Mouse (Mus musculus): ENCODE results near the gene Pcx. TPM values are rescaled to one million over a fixed set of nuclear protein-coding genes. Genes with fewer than 3 reads are reported as not detected.

Pcx gene
- polyA plus RNA-seq, 1 experiment = 59.7 TPM

DNA sequence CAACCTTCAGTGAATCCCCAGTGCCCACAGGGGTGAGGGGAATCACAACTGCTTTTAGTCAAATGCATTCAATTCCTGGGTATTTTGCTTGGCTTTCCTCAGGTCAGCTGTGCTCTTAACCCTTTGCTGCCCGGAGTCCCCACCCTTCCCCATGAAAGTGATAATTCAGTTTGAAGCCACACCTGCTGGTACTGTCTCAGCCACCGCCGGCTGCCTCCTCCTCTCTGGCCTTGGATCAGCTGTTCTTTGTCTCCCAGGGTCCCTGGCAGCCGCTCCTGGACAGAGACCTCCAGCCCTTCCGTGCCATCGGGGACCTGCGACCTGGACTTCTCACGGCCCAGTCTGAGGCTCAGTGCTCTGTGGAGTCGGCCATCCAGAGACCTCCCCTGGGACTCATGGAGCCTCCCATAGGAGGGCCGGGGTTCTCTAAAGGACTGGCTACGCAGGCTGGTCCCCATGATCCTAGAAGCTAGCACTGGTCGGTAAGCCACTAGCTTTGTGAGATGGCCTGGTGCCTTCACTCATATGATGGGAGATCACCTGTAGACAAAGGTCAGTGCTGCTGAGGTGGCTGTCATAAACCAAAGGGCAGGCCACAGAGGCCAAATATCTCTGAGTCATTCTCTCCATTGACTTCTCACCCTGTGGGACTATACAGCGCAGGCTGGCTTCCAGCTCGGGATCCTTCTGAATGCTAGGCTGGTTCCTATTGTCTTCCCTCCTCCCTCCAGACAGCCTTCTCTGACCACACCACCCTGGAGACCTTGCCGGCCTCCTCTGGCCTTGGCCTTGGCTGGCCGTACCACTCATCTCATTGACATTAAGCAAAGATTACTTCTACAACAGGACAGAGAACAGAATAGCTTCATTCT lies 12.0 kb upstream of the Pcx start, which contains the start of gene 2010003K11Rik:
Gene 2010003K11Rik, minus strand, starts transcription at position 522 of the 872 bp plus-strand sequence.
- Histone ChIP-seq H3K4me1 (ENCODE audit: control insufficient read depth, insufficient read depth, low read length) (peaks cover 41% of the 10 kb centered on the region), H3K27ac (ENCODE audit: insufficient read depth, low read length) (no peak within 1 kb of the TSS), H3K27me3 (ENCODE audit: control insufficient read depth, insufficient read depth, low read length) (no peaks in the 10 kb centered on the region), H3K4me3 (replicated peaks; ENCODE audit: insufficient read depth, low read depth, low read length) (no peak within 1 kb of the TSS)
- TF ChIP-seq CTCF (IDR thresholded peaks at IDR 0.05; ENCODE audit: borderline replicate concordance, insufficient read depth, low read depth, low read length) (no peak), POLR2A (IDR thresholded peaks at IDR 0.05; ENCODE audit: borderline replicate concordance, insufficient read depth, low read length) (no peak)
- WGBS = 49% methylated on average over 16 of the region's 16 CpGs
- DNase-seq = no peak

DNA sequence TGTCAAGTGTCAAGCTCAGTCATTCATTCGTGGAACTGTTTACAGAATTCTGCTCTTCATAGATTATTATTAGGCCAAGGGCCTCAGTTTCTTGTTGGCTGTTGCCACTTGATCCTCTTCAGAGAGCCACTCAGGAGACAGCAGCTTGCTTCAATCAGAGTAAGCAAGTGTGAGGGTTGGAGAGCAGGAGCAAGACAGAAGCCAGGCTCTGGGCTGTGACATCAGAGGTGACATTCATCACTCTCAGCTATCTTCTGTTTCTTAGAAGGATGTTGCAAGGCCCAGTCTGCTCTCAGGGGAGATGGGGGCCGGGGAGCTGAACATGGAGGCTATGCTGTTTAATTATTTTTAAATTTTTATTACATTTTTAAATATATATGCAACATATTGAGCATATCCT lies 7.6 kb upstream of the Pcx start:
- 72% methylated on average over 2 of the region's 2 CpGs for WGBS
- no peaks in the 10 kb centered on the region for H3K27me3 ChIP-seq (ENCODE audit: control insufficient read depth, insufficient read depth, low read length)
- H3K4me1 ChIP-seq (ENCODE audit: control insufficient read depth, insufficient read depth, low read length) = peaks cover 4% of the 10 kb centered on the region; the same call in 1 of the 2 replicates
- DNase-seq = peak in 1 of 2 experiments; percentile 3
- H3K27ac ChIP-seq (ENCODE audit: insufficient read depth, low read length) = no peak overlapping the region
- no peak for TF ChIP-seq CTCF (IDR thresholded peaks at IDR 0.05; ENCODE audit: borderline replicate concordance, insufficient read depth, low read depth, low read length)
- TF ChIP-seq POLR2A (IDR thresholded peaks at IDR 0.05; ENCODE audit: borderline replicate concordance, insufficient read depth, low read length) = no peak
- H3K4me3 ChIP-seq (replicated peaks; ENCODE audit: insufficient read depth, low read depth, low read length) = no peak overlapping the region

DNA sequence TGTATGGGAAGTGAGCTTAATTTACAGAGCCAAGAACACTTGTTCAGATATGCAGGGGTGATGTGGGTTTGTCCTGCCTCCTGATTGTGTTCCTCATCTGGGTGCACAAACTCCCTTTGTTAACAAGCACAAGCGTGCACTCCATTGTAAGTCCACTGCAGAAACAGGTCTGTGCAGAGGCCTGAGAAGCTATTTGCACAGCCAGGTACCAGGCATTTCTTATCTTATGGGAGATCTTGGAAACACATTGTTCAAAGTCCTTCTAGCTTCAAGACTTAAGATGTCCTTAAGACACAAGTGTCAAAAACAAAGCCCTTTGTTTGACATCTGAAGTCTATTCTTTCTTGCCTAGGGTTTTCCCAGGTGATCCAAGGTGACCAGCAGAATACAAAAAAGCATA lies 5.4 kb upstream of the Pcx start:
- no peak for DNase-seq
- TF ChIP-seq POLR2A (IDR thresholded peaks at IDR 0.05; ENCODE audit: borderline replicate concordance, insufficient read depth, low read length) (no peak), CTCF (IDR thresholded peaks at IDR 0.05; ENCODE audit: borderline replicate concordance, insufficient read depth, low read depth, low read length) (no peak)
- H3K27ac ChIP-seq (ENCODE audit: insufficient read depth, low read length) = no peak overlapping the region
- no peaks in the 10 kb centered on the region for H3K4me1 ChIP-seq (ENCODE audit: control insufficient read depth, insufficient read depth, low read length)
- H3K27me3 ChIP-seq (ENCODE audit: control insufficient read depth, insufficient read depth, low read length) = no peaks in the 10 kb centered on the region
- 97% methylated on average over 1 of the region's 1 CpGs for WGBS
- H3K4me3 ChIP-seq (replicated peaks; ENCODE audit: insufficient read depth, low read depth, low read length) = no peak overlapping the region

DNA sequence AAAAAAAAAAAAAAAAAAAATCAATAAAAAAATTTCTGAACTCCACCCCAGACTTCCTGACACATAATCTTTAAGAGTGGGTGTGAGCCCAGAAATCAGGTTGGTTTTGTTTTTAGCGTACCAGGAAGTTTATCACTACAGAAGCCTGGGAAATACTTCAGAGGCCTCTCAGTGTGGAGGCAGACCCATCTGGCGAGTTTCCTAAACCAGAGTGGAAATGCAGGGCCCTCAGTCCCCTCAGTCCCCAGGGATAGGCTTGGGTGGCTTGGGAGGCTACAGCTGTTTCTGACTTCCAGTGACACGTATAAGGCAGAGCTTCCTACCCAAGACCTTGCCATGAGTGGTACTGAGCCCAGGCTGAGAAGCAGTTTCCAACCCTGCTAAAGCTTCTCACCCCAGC lies 2.5 kb upstream of the Pcx start:
- no peaks in the 10 kb centered on the region for H3K27me3 ChIP-seq (ENCODE audit: control insufficient read depth, insufficient read depth, low read length)
- DNase-seq = no peak
- 58% methylated on average over 3 of the region's 3 CpGs for WGBS
- no peak for TF ChIP-seq CTCF (IDR thresholded peaks at IDR 0.05; ENCODE audit: borderline replicate concordance, insufficient read depth, low read depth, low read length)
- TF ChIP-seq POLR2A (IDR thresholded peaks at IDR 0.05; ENCODE audit: borderline replicate concordance, insufficient read depth, low read length) = no peak
- peaks cover 3% of the 10 kb centered on the region; the same call in 1 of the 2 replicates for H3K4me1 ChIP-seq (ENCODE audit: control insufficient read depth, insufficient read depth, low read length)
- no peak overlapping the region for H3K4me3 ChIP-seq (replicated peaks; ENCODE audit: insufficient read depth, low read depth, low read length)
- H3K27ac ChIP-seq (ENCODE audit: insufficient read depth, low read length) = no peak overlapping the region

DNA sequence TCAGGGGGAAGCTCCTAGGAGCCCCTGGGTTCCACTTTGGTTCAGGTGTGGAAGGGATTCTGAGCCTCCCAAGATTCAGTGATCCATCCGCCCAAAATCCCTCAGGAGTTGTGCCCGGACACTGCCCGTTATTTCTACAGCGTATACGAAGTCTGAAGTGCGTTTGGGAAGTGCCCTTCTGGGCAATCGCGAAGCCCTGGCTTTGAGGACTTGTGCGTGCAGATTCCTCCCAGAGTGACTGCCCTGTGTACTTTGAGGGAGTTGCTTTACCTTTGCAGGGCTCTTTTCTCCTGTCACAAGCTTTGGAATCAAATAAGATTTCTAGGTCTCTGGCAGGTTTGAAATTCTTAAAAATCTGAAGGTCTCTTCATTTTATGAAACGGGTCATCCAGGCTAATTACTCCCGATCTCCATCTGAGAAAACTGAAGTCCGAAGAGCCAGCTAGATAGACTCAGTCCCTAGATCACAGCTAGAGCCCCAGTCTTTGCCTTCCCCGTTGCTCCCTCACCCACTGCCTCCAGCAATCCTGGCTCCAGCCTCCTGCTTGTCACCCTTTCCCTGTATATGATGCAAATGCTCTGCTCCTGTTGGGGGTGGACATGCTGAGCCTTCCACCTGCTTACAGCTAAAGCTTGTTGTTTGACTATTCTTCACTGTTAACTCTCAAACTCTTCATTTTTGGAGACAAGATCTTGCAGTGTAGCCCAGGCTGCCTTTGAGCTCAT lies 1.0 kb downstream of the Pcx start:
- no peak overlapping the region for H3K27ac ChIP-seq (ENCODE audit: insufficient read depth, low read length)
- DNase-seq = no peak
- peak overlapping the region; percentile 68 for H3K4me3 ChIP-seq (replicated peaks; ENCODE audit: insufficient read depth, low read depth, low read length)
- H3K27me3 ChIP-seq (ENCODE audit: control insufficient read depth, insufficient read depth, low read length) = no peaks in the 10 kb centered on the region
- H3K4me1 ChIP-seq (ENCODE audit: control insufficient read depth, insufficient read depth, low read length) = peaks cover 3% of the 10 kb centered on the region; the same call in 1 of the 2 replicates
- 7% methylated on average over 13 of the region's 13 CpGs for WGBS
- no peak for TF ChIP-seq POLR2A (IDR thresholded peaks at IDR 0.05; ENCODE audit: borderline replicate concordance, insufficient read depth, low read length)
- TF ChIP-seq CTCF (IDR thresholded peaks at IDR 0.05; ENCODE audit: borderline replicate concordance, insufficient read depth, low read depth, low read length) = no peak

DNA sequence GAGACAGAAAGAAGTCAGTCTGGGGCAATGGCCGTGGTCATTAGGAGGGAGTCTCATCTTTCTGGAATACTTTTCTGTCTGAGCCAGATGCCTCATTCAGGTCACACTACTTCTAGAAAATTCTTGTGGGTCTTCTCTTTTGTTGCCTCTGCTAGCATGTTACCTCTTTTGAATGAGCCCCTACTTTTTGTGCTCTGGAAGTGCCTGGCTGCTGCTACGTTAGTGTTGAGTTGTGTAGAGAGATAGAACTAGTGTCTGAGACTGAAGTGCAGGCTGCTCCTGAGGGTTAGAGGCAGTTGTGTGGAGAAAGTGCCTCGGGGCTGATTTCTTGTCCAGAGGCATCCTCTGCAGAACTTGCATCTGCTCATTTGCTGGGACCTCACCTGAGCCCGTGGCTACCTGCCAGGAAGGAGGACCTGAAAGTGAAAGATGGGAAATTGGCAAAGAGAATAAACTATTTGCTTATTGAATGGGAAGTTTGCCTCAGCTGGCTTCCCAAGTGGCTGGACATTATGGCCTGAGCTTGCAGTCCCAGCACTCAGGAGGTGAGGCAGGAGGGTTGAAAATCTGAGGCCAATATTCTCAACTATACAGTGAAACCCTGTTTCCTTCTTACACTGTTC lies 3.1 kb downstream of the Pcx start:
- Histone ChIP-seq H3K27me3 (ENCODE audit: control insufficient read depth, insufficient read depth, low read length) (no peaks in the 10 kb centered on the region), H3K4me1 (ENCODE audit: control insufficient read depth, insufficient read depth, low read length) (peaks cover 3% of the 10 kb centered on the region; the same call in 1 of the 2 replicates), H3K4me3 (replicated peaks; ENCODE audit: insufficient read depth, low read depth, low read length) (no peak overlapping the region), H3K27ac (ENCODE audit: insufficient read depth, low read length) (no peak overlapping the region)
- no peak for DNase-seq
- TF ChIP-seq CTCF (IDR thresholded peaks at IDR 0.05; ENCODE audit: borderline replicate concordance, insufficient read depth, low read depth, low read length) = no peak
- TF ChIP-seq POLR2A (IDR thresholded peaks at IDR 0.05; ENCODE audit: borderline replicate concordance, insufficient read depth, low read length) = no peak
- WGBS = 70% methylated on average over 4 of the region's 4 CpGs

DNA sequence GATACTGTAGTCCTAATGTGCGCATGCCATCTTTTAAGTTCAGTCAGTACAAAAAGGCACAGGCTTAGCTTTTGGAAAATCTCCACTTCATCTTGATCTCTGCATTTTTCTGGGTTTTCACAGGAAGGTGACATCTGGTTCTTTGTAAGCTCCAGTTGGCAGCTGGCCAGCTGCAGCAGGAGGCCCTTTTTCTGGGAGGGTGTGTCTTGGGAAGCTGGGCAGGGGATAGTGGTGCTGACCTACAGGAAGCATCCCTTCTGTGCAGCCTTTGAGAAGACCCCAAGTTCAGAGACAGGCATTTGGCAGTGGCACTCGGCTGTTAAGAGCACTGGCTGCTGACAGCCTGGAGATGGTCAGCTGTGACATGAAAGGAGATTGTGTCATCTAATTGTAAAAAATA lies 5.5 kb downstream of the Pcx start:
- peak; percentile 27 to 28 for DNase-seq
- Histone ChIP-seq H3K4me3 (replicated peaks; ENCODE audit: insufficient read depth, low read depth, low read length) (no peak overlapping the region), H3K27ac (ENCODE audit: insufficient read depth, low read length) (no peak overlapping the region), H3K4me1 (ENCODE audit: control insufficient read depth, insufficient read depth, low read length) (peaks cover 3% of the 10 kb centered on the region; the same call in 1 of the 2 replicates), H3K27me3 (ENCODE audit: control insufficient read depth, insufficient read depth, low read length) (no peaks in the 10 kb centered on the region)
- WGBS = 36% methylated on average over 2 of the region's 2 CpGs
- no peak for TF ChIP-seq POLR2A (IDR thresholded peaks at IDR 0.05; ENCODE audit: borderline replicate concordance, insufficient read depth, low read length)
- no peak for TF ChIP-seq CTCF (IDR thresholded peaks at IDR 0.05; ENCODE audit: borderline replicate concordance, insufficient read depth, low read depth, low read length)

Measured in cerebellum, adult 2 months (tissue).